Mouse (Mus musculus): ENCODE data around the gene Fkbp5.
"Not testable (repeated sequence)": the region's sequence is repeated elsewhere in the genome, so short reads cannot be mapped to it uniquely, and the experiment has no call there.

Gene Fkbp5

DNA sequence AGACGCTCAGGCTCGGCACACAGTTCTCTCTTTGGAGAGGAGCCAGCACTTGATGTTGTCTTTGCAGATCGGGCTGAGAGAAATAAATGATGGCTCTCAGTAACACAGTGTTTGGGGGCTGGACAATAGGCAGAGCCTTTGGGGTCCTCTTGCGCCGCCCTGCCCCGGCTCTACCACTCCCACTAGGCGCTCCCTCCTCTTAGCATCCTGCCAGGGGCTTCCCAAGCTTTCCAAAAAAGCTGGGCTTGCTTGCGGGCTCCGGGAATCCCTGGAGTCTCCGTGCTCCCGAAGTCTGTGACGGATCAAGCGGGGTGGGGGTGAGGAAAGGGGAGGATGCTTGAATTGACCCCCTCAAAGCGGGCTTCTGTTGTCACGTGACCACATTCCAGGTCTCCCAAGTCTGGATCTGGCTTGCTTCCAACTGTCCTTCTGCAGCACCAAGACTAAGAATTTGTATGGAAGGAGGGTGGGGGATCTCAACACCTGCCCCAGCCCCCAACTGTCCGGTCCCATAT lies at the start of gene Fkbp5:
TSS of gene Fkbp5 (minus strand) at position 87 of the 515 bp plus-strand sequence.
- DNase-seq (ENCODE audit: low spot score), result peak; percentile 71

DNA sequence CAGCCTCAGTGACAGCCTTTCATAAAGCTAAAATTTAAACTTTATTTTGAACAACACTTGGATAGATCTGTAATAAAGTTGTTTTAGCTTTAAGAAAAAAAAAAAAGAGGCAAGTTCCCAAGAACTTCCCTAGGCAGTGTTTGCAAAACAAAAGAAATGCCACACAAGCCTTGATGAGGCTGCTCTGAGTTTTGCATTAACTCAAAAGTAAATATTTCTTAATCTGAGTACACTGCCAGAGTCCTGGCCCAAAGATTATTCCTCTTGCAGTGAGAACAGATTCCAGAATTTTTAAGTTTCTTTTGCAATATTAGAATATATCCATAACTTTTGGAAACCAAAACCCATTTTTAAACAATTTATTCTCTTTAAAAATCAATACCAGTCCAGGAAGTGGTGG lies 47.9 kb upstream of the Fkbp5 start:
- DNase-seq (ENCODE audit: low spot score), result no peak

DNA sequence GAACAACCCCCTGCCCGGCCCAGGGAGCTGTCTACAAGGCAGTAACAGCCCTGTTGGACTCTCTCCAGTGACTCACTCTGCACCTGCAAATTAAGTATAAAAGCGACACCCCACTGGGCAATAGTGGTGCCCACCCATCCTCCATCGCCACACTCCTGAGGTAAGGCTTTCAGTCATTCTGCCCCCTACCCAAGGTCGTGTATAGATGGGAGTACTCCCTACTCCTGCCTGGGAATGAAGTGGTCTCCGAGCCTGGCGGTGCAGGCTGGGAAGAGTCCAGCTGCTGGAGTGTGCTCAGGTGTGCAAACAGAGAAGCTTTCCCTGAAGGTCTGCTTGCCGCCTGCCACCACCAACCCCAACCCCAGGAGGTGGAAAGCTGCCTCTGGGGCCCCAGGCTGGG lies 44.3 kb upstream of the Fkbp5 start:
- DNase-seq (ENCODE audit: low spot score), result no peak

DNA sequence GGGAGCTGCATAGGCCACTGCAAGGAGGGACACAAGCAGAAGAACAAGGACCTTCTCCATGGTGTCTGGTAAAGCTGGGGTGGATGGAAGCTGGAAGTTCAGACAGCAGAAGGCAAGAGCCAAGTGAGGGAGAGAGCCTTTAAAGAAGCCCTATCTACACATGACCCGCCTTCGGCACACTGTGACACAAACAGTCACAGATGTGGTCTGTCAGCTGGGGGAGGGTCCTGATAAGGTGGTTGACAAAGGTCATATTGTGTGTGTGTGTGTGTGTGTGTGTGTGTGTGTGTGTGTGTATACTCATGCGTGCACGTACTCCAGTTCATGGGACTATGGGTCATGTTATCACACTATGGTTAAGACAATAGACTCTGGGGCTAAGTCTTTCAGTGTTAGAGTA lies 43.3 kb upstream of the Fkbp5 start, which contains the start of gene Clps:
TSS of gene Clps (minus strand) at position 169 of the 400 bp plus-strand sequence.
- DNase-seq (ENCODE audit: low spot score), result no peak

DNA sequence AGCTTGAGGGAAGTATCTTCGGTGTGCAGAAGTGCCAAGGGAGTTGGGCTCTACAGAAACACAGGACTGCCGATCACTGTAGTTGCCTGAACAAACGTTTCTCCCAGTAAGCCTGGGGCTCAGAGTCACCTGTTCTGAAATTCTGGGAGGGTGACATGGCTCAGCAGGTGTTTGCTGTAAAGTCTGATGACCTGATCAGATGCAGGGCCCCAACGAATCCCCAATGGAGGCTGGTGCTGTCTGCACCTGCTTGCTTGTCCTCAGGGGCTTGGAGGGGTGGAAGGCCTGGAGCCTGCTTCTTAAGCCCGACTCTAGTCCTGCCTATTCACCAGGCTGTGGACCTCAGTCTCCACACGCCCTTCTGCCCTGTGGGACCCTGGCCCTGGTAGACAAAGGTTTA lies 40.4 kb upstream of the Fkbp5 start:
- no peak for DNase-seq (ENCODE audit: low spot score)

DNA sequence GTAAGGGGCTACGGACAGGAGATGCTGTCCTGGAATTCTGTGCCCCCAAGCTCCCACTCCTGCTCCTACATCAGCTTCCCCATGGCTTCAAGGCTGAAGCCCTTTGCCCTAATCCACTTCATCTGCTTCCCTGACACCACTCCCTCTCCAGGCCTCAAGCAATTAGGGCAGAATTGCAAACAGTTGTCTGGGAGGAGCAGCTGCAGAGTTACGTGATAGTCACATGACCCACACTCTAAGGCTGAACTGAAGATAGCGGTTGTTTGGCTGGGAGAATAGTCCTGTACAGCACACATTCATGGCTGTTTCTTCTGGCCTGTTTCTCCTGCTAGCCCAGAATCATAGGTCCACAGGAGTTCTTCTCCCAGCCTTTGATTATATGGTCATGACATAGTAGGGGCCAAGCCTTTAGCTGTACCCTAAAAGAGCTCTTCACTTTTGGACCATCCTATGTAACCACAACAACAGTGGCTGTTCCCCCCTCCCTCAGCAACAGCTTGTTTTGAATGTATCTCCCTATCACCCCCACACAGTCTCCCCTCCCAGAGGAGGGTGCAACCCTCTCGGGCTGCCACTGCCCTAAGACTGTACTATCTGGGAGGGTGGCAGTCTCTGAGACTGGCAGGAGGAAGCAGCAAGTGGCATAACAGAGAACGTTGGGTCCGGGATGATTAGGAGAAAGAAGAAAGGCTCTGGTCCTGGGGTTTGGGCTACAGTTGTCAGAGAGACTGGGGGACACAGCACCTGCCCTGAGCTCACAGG lies 39.5 kb upstream of the Fkbp5 start:
- DNase-seq (ENCODE audit: low spot score), result no peak

DNA sequence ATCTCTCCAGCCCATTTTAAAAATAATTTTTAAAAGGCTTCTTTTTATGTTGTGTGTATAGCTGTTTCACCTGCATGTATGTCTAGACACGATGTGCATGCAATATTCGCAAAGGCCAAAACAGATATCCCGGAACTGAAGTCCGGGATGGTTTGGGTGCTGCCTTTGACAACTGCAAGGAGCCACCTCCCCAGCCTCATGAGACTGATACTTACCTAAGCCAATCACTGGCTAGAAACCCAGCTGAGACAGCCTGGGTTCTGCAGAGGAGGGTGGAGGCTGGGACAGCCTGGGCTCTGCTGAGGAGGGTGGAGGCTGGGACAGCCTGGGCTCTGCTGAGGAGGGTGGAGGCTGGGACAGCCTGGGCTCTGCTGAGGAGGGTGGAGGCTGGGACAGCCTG lies 36.7 kb upstream of the Fkbp5 start:
- DNase-seq (ENCODE audit: low spot score), result not testable (repeated sequence)

DNA sequence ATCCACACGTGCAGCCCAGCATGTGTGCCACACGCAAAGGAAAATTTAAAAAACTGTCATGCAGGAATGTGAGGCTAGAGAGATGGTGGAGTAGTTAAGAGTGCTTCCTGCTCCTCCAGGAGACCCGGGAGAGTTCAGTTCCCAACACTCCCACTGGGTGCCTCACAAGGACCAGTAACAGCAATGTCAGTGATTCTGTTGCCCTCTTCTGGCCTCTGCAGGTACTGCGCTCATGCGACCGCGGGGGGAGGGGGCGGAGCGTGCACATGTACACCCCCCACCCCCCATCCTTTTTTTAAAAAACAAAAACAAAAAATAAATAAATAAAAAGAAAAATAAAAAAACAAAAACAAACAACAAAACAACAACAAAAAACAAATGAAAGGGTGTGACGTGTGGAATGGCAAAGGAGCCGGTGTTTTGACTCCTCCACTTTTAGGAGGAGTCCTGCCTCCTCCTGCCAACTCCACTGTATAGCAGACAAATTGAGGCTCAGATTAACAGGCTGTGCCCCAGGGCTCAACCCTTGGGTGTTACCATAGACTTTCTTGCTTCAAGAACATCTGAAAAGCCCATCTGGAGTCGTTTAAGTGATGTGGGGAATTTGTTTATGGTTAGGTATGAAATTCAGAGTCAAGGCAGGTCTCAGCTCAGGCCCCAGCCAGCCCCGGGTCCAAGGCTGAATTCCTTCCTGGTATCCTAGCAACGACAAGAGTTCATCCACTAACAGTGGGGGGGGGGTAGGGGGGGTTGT lies 35.9 kb upstream of the Fkbp5 start:
- peak; percentile 71 for DNase-seq (ENCODE audit: low spot score)

DNA sequence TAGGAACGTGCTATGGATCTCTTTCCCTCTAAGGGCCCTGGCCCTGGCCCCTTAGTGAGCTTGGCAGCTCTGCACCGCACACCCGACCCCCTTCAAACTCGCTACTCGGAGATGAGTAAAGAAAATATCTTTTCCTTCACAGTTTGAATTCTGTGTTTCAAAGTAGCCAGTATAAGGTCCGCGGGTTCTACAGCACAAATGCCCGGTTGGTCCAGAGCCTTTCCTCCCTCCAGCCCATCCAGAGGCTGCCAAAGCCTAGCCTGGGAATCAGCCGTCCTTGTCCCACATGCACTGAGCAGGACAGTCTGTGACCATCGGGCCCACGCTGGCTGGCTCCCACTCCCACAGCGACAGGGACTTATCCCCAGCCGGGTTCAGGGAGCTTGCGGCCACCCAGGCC lies 31.8 kb upstream of the Fkbp5 start, which contains the start of gene Clpsl2:
TSS of gene Clpsl2 (plus strand) at position 301 of the 400 bp plus-strand sequence.
- DNase-seq (ENCODE audit: low spot score), result no peak

DNA sequence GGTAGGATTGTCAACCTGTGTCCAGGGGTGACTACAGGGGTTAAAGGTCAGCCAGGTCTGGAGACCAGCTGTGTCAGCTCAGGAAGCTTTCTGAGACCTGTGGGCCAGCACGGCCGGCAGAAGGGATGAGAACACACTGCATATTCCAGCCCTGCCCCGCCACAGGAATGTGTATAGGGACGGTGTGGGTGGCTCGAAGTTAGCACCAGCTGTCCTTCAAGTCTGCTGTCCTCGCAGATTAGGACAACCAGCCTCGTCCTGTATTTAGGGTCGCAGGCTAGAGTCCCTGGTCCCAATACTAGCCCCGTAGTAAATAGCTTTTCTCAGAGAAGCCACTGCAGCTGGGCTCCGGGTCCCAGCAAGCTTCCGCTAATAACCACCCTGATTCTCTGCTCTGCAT lies 31.2 kb upstream of the Fkbp5 start:
- no peak for DNase-seq (ENCODE audit: low spot score)

DNA sequence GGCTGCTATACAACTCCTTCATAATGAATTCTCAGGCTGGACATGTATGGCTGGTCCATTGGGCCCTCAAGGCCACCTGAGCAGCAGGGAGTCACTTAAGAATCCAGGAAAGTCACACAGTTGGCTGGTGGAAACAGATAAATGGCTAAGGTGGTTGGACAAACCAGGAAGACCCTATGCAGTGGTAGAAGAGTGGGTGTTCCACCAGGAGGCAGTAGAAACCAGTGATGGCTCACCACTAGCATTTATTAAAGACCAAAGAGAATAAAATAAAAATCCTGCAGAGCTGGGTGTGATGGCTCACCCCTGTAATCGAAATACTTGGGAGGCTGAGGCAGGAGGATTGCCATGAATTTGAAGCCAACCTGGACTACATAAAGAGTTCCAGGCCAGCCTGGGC lies 29.6 kb upstream of the Fkbp5 start:
- DNase-seq (ENCODE audit: low spot score), result no peak

DNA sequence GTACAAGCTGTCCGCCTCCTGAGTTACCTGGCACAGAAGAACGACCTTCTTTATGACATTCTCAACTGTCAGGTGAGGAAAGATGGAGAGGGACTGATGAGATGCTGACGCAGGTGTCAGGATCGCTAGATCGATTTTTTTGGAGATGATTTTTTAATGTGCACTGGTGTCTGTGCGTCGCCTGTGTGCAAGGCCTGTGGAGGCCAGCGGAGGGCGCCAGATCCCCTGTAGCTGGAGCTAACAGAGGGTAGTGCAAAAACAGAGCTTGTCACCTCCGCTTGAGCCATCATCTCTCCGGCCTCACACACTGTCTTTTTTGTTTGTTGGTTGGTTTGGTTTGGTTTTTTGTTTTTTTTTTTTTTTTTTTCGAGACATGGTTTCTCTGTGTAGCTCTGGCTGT lies 20.6 kb upstream of the Fkbp5 start:
- DNase-seq (ENCODE audit: low spot score), result no peak

DNA sequence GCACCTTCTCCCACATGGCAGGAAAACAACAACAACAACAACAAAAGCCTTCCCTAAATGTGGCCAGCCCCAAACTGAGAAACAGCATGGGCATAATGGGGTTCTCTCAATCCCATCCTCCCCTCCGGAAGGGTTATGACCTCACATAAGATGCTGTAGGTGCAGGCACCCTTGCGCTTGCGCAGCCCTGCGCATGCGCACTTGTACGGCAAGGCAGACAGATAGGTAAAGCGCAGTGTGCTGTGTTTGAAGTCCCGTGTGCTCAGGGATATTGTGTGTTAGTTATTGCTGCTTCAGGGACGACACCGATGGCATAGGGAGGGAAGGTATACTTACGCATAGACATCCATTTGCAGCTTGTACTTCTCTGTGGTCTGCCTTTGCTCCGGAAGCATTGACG lies 16.0 kb upstream of the Fkbp5 start:
- DNase-seq (ENCODE audit: low spot score), result no peak

DNA sequence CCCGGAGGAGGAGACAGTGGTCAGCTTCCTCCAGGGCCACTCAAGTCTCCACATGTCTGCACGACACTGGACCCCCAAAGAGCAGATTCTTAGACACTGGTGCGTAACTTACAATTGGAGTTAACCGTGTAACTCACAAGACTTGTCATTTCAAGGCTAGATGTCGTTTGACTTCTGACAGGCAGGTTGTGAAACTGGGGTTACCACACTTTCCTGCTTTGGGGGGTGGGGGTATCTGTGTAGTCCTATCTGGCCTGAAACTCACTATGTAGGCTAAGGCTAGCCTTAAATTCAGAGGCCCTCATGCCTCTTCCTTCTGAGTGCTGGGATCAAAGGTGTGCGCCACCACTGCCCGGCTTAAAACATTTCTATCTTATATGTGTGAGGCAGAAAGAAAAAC lies 15.2 kb upstream of the Fkbp5 start:
- no peak for DNase-seq (ENCODE audit: low spot score)

DNA sequence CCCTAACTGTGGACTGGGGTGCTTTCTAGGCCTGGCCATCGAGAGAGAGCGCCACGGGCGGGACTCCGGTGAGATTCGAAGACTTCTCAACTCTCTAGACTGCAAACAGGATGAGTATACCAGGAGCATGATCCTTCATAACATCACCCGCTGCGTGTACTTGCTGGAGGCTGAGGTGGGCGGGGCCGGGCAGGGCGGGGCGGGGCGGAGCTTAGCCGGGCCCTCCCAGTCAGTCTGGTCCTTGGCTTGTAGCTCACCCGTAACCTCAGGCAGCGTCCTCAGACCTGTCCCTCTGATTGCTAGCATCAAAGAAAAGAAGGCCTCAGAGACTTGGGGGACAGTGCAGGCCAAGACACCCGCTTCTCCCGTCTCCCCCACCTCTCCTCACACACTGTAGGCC lies 14.6 kb upstream of the Fkbp5 start:
- DNase-seq (ENCODE audit: low spot score), result no peak

DNA sequence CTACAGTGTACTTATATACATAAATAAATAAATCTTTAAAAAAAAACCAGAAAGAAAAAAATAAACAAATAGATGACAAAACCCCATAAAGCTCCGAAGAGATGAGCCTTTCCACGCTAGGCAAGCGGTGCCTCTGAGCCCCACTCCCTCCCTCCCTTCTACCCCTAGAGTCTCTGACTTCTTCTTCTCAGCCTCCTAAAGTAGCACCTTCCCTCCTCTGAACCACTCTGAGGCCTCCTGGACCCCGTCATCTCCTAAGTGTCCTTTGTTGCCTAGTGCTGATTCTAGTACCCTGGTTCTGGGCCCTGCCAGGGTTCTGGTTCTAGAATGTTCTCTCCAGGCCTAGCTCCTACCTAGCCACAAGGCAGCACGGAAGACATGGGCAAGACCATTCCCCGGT lies 13.2 kb upstream of the Fkbp5 start, which contains the start of gene Armc12:
TSS of gene Armc12 (plus strand) at position 301 of the 400 bp plus-strand sequence.
- no peak for DNase-seq (ENCODE audit: low spot score)

DNA sequence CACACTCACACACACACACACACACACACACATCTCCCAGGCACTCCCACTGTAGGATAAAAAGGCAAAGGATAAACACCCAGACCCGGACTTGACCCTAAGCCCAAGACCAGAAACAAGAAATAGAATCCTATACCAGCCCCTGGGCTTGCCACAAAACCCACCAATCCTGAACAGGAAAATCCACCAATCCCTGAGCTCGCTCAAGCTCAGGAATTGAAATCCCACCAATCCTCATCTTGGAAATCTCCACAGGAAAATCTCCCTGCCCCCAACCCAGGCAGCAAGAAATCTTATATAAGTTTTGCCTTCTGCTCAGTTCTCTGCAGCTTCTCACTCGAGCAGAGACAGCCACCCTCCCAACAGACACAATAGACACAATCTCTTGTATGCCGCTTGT lies 11.8 kb upstream of the Fkbp5 start:
- no peak for DNase-seq (ENCODE audit: low spot score)

DNA sequence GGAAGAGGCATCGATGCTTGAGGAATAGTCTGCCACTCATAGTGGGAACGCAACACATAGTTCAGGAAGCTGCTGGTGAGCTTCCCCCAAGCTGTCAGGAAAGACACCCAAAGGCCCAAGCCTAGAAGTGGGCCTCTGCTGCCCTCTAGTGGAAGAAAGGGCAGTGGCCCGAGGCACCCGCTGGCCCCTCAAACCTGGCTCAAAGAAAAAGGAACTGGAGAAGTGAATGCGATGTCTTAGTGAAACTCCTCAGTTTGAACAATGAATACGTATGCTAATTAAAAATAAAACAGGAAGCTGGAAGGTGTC lies 10.7 kb upstream of the Fkbp5 start:
- peak; percentile 85 for DNase-seq (ENCODE audit: low spot score)

DNA sequence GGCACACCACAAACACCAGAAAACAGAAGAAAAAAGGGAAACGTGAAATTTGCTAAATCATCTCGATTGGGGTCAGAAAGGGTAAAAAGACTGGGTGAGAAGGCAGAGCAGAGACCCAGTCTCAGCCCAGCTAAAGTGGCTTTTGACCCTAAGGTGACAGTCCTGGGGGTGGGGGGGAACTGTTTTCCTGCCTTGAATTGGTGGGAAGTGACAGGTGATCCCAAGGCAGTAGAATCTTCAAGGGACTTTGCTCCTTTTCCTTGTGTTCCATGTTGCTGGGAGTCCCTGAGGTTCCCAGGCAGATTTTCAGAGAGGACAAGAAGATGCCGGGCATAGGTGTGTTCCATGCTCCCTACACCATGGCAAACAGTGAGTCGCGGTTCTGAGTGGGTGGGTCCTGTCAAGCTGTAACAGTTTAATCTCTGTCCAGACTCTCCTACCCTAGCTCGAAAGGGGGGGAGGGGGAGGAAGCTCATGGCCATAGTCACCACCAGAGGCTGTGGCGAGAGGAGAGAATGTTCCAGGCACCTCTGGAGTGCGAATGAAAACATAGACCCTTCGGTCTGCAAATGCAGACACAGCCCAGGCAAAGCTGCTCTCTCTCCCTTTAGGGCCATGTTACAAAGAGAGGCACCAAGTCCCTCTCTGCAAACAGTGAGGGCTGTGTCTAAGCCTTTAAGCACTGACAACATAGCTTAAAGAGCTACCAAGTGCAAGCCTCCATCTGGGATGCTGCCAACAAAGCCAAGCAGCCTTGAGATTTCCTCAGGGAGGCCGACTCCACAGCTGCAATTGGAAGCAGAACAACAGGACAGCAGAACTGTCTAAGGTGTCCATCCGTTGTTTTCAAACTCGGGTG lies 10.1 kb upstream of the Fkbp5 start:
- peak; percentile 39 for DNase-seq (ENCODE audit: low spot score)

DNA sequence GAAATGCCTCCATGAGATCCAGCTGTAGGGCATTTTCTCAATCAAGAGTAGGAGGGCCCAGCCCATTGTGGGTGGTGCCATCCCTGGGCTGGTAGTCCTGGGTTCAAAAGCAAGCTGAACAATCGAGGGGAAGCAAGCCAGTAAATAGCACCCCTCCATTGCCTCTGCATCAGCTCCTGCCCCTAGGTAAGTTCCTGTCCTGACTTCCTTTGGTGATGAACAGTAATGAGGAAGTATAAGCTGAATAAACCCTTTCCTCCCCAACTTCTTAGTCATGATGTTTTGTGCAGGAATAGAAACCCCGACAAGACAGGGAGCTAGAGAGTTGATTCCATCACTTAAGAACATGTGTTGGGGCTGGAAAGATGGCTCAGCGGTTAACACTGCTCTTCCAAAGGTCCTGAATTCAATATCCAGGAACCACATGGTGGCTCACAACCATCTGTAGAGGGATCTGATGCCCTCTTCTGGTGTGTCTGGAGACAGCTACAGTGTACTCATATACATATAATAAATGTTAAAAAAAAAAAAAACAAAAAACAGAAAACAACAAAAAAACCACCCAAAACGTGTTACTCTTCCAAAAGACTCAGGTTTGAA lies 7.6 kb upstream of the Fkbp5 start:
- no peak for DNase-seq (ENCODE audit: low spot score)

DNA sequence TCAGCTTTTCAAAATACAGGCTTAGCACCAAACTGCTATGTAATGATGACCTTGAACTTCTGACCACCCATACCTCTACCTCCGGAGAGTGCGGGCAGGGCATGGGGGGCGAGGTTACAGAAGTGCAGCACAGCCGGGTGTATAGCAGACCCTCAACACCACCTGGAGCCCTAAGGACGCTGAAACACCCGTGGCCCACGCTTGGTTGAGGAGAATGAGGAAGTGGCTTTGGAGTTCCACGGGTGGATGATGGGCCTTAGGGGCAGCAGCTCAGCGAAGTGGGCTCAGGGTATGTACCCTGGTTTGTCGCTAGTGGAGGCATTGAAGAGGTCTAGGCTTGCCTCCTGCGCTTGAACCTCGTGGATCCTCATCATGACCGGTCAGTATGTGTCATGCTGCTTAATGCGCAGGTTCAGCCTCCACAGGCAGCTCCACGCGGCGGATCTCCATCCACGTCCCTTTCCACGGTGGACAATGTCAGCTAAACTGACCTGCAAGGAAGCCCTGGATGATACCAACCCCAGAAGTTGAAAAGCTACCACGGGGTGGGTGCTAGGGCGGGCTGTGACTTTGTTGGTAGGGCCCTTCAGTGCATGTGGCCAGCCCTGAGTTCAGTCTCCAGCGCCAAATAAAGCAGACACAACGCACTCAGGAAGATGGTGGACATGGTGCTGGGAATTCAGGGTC lies 6.8 kb upstream of the Fkbp5 start:
- DNase-seq (ENCODE audit: low spot score), result no peak
